Mouse (Mus musculus) stomach, embryonic 16.5 days (tissue): ENCODE results near the gene Tmem127. TPM values are rescaled to one million over a fixed set of nuclear protein-coding genes. Genes with fewer than 3 reads are reported as not detected.
A peak's percentile ranks its signal among the peaks of the same experiment; 100 is the strongest.
"Not testable (repeated sequence)": the region's sequence is repeated elsewhere in the genome, so short reads cannot be mapped to it uniquely, and the experiment has no call there.

Experiments used
- ATAC-seq: fragments of 200-750 bp; cut with Nextera tagmentation; 2 replicates; pipeline ENCODE4 v1.8.0; 2017; ENCODE audit warnings: moderate number of reproducible peaks, moderate TSS enrichment; ENCODE audit not compliant: insufficient read depth, low FRiP score
- H3K27ac ChIP-seq: fragments of 300-500 bp; sonication (generic); 2 replicates; pipeline ENCODE4 v1.5.1; 2014; ENCODE audit warnings: low read length
- H3K27me3 ChIP-seq: fragments of 300-500 bp; sonication (generic); 2 replicates; pipeline ENCODE4 v1.6.1; 2014; ENCODE audit warnings: low read length, control low read depth, mixed read lengths; ENCODE audit not compliant: control insufficient read depth, insufficient read depth
- H3K36me3 ChIP-seq: fragments of 300-500 bp; sonication (generic); 2 replicates; pipeline ENCODE4 v1.6.1; 2014; ENCODE audit warnings: low read length; ENCODE audit not compliant: control insufficient read depth, insufficient read depth
- H3K4me1 ChIP-seq: fragments of 300-500 bp; sonication (generic); 2 replicates; pipeline ENCODE4 v1.6.1; 2014; ENCODE audit warnings: low read length, control low read depth, mixed read lengths; ENCODE audit not compliant: control insufficient read depth, insufficient read depth
- H3K4me2 ChIP-seq: fragments of 300-500 bp; sonication (generic); 2 replicates; pipeline ENCODE4 v1.6.1; 2014; ENCODE audit warnings: low read depth, low read length, mixed read lengths
- H3K4me3 ChIP-seq: fragments of 300-500 bp; sonication (generic); replicated peaks from 2 replicates; pipeline ENCODE4 v1.5.1; 2014; ENCODE audit warnings: mild to moderate bottlenecking, low read length
- H3K9ac ChIP-seq: fragments of 300-500 bp; sonication (generic); 2 replicates; pipeline ENCODE4 v1.6.1; 2014; ENCODE audit warnings: low read length
- H3K9me3 ChIP-seq: fragments of 300-500 bp; sonication (generic); replicated peaks from 2 replicates; pipeline ENCODE4 v1.6.1; 2016; ENCODE audit warnings: low read length, control low read depth; ENCODE audit not compliant: control insufficient read depth
- WGBS: fragments of 180-500 bp; shearing (Covaris S2); extraction: QIAGEN DNeasy Blood & Tissue Kit; methylation state at CpG from one replicate; pipeline ENCODE4 v1.1.7; 2014; 5-methylcytosine and 5-hydroxymethylcytosine counted together
- polyA plus RNA-seq: library from polyadenylated mRNA; unstranded; fragments of >200 nt; fragmentation: Nextera tagmentation; extraction: Ambion mirVana; gene quantifications from 2 replicates; pipeline ENCODE4 v1.2.1, GENCODE M21; 2015

Gene Tmem127
- polyA plus RNA-seq, 1 experiment from 2014 or later, result 24.5 TPM

GRCm38 (mm10) chr2:127274590-127274989 is 26.9 kb downstream of the Tmem127 start:
- 95% methylated on average over 2 of the region's 2 CpGs for WGBS

DNA sequence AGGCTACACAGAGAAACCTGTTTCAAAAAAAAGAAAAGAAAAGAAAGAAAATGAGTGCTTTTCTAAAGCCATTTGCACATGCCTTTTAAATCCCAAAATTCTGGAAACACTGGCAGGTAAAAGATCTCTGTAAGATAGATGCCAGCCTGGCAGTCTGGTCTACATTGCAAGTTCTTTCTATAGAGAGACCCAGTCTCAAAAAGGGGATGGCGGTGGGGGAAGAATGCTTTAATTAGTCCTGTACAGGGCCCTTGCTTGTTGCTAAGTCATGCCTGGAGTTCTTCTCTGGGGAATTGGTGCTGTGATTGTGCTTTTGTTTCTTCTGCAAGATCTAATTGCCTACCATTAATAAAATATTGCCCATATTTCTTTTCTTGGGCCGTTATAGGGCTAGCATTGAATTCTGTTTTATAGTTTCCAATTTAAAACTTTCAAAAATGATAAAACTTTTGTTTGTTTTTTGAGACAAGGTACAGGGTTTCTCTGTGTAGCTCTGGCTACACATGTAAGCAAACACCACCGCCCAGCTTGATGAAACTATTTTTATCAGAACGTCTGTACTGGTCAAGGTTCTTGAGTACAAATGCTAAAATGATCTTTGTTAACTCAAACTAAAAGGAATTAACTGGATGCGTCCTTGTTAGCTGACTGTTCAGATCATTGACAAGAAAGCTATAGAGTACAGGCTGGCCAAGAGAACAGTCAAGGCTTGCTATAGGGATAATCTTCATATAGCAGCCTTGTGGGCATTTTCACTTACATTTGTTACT is 28.0 kb downstream of the Tmem127 start:
- no peak overlapping the region for H3K4me2 ChIP-seq
- H3K4me3 ChIP-seq, result no peak overlapping the region
- no peaks in the 10 kb centered on the region for H3K9me3 ChIP-seq
- 70% methylated on average over 5 of the region's 5 CpGs for WGBS
- H3K36me3 ChIP-seq, result no peaks in the 10 kb centered on the region
- H3K4me1 ChIP-seq, result peaks cover 10% of the 10 kb centered on the region
- no peak for ATAC-seq
- no peak overlapping the region for H3K27ac ChIP-seq
- H3K9ac ChIP-seq, result no peak overlapping the region
- no peaks in the 10 kb centered on the region for H3K27me3 ChIP-seq

More at GRCm38 (mm10) chr2:127274590-127274989, 26.9 kb downstream of the Tmem127 start:
- Histone ChIP-seq H3K4me3 (no peak overlapping the region), H3K9ac (no peak overlapping the region), H3K4me1 (peaks cover 10% of the 10 kb centered on the region), H3K27ac (no peak overlapping the region), H3K36me3 (no peaks in the 10 kb centered on the region), H3K4me2 (no peak overlapping the region), H3K9me3 (no peaks in the 10 kb centered on the region), H3K27me3 (no peaks in the 10 kb centered on the region)
- no peak for ATAC-seq

DNA sequence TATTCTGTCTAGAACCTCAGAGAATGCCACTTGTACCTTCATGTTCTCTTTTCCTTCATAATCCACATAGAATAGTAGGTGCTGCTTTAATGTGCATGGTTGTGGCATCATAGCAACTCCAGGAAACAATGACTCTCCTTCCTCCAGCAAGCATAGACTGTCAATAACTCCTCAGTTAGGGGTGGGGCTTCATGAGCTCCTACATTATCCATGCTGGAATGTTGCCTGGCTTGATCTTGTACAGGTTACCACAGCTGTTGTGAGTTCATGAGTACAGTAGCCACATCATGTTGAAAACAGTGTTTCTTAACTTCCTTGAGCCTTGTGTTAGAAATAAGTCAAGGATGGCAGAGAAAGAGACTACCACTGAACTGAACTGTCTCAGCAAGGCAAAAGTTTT is 30.5 kb downstream of the Tmem127 start:
- H3K4me1 ChIP-seq, result peaks cover 7% of the 10 kb centered on the region
- no peaks in the 10 kb centered on the region for H3K9me3 ChIP-seq
- ATAC-seq, result no peak
- H3K27me3 ChIP-seq, result no peaks in the 10 kb centered on the region
- H3K36me3 ChIP-seq, result no peaks in the 10 kb centered on the region
- no peak overlapping the region for H3K9ac ChIP-seq
- peak overlapping the region; percentile 24; the same call in 1 of the 2 replicates for H3K27ac ChIP-seq
- no peak overlapping the region for H3K4me2 ChIP-seq
- no peak overlapping the region for H3K4me3 ChIP-seq

GRCm38 (mm10) chr2:127292250-127292649 is 44.5 kb downstream of the Tmem127 start:
- no peak for ATAC-seq
- H3K9ac ChIP-seq, result no peak overlapping the region
- no peak overlapping the region for H3K27ac ChIP-seq
- no peak overlapping the region for H3K4me3 ChIP-seq
- no peak overlapping the region for H3K4me2 ChIP-seq
- no peaks in the 10 kb centered on the region for H3K27me3 ChIP-seq
- peaks cover 4% of the 10 kb centered on the region; the same call in 1 of the 2 replicates for H3K36me3 ChIP-seq
- no peaks in the 10 kb centered on the region for H3K4me1 ChIP-seq
- no peaks in the 10 kb centered on the region for H3K9me3 ChIP-seq
- 62% methylated on average over 4 of the region's 4 CpGs for WGBS

DNA sequence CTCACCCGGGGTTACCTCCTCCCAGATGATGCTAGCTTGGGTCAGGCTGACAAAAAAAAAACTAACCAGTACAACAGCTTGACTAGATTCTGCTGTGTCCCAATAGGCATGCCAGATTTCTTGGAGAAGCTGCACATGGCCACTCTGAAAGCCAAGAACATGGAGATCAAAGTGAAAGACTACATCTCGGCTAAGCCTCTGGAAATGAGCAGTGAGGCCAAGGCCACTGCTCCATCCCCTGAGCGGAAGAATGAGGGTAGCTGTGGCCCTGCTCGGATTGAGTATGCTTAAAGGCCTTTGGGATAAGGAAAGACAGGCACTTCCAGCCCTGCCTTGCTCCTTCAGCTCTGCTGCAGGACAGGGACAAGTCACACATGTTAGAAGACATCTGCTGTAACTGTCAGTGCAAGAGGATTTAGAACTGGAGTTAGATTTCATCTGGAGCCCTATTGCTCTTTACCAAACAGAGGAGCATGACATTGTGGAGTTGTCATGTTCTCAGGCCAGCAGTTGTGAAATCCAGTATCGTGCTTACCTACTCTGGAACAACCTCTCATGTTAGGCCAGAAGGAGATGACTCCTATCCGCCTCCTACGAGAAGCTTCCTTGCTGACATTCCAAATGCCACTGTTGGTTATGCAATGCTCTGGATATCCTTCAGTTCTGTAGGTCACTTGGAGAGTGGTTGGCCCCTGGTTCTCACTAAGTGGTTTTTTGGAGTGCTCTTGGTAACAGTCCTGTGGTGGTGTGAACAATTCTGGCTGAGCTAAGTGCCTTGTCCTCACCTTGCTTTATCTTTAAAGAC is 49.5 kb downstream of the Tmem127 start:
- Histone ChIP-seq H3K27ac (no peak overlapping the region), H3K27me3 (no peaks in the 10 kb centered on the region), H3K9ac (no peak overlapping the region), H3K36me3 (peaks cover 17% of the 10 kb centered on the region; the same call in 1 of the 2 replicates), H3K4me2 (no peak overlapping the region), H3K4me3 (no peak overlapping the region), H3K4me1 (no peaks in the 10 kb centered on the region), H3K9me3 (no peaks in the 10 kb centered on the region)
- ATAC-seq, result no peak
- 90% methylated on average over 7 of the region's 7 CpGs for WGBS

GRCm38 (mm10) chr2:127298056-127298455 is 50.3 kb downstream of the Tmem127 start:
- Histone ChIP-seq H3K36me3 (peaks cover 17% of the 10 kb centered on the region; the same call in 1 of the 2 replicates), H3K4me3 (no peak overlapping the region), H3K27ac (no peak overlapping the region), H3K9me3 (no peaks in the 10 kb centered on the region), H3K27me3 (no peaks in the 10 kb centered on the region), H3K4me1 (no peaks in the 10 kb centered on the region), H3K9ac (no peak overlapping the region), H3K4me2 (no peak overlapping the region)
- 100% methylated on average over 1 of the region's 1 CpGs for WGBS
- ATAC-seq, result no peak

- WGBS, result 69% methylated on average over 3 of the region's 3 CpGs
- Histone ChIP-seq H3K4me1 (no peaks in the 10 kb centered on the region), H3K27me3 (no peaks in the 10 kb centered on the region), H3K4me3 (no peak overlapping the region), H3K36me3 (peaks cover 14% of the 10 kb centered on the region; the same call in 1 of the 2 replicates), H3K9me3 (no peaks in the 10 kb centered on the region), H3K9ac (no peak overlapping the region), H3K4me2 (no peak overlapping the region), H3K27ac (no peak overlapping the region)
- ATAC-seq, result no peak
Measured at GRCm38 (mm10) chr2:127300701-127301100, 53.0 kb downstream of the Tmem127 start.

DNA sequence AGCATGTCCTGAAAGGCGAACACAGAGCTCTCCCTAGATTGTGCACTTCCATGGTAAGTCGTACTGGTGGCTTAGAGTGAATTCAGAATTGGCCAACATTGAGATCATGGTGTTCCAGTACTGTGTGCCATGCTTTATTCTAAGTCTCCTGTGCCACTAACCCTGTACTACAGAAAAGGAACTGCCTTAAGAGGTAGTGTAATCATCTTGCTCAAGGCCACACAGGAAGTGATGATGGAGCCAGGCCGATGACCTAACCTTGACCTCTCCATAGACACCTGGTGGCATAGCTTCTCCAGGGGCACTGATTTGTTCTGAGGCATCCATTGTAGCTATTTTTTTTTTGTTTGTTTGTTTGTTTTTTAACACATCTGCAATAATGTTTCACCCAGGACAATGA is 54.2 kb downstream of the Tmem127 start:
- Histone ChIP-seq H3K4me2 (no peak overlapping the region), H3K27me3 (no peaks in the 10 kb centered on the region), H3K4me1 (no peaks in the 10 kb centered on the region), H3K9me3 (no peaks in the 10 kb centered on the region), H3K27ac (no peak overlapping the region), H3K36me3 (peaks cover 14% of the 10 kb centered on the region; the same call in 1 of the 2 replicates), H3K9ac (no peak overlapping the region), H3K4me3 (no peak overlapping the region)
- ATAC-seq, result no peak
- 93% methylated on average over 3 of the region's 3 CpGs for WGBS

GRCm38 (mm10) chr2:127304192-127304591 is 56.5 kb downstream of the Tmem127 start:
- 86% methylated on average over 4 of the region's 4 CpGs for WGBS
- not testable (repeated sequence) for ATAC-seq, H3K27me3 ChIP-seq, H3K36me3 ChIP-seq, H3K4me3 ChIP-seq, H3K9ac ChIP-seq, H3K27ac ChIP-seq, H3K4me2 ChIP-seq, H3K9me3 ChIP-seq, H3K4me1 ChIP-seq
